Comparison of ENCODE assay signal across 8 mouse cellular contexts in genomic region chr7:101301881-101302456, GRCm38 (mm10). TPM values are rescaled to one million over a fixed set of nuclear protein-coding genes. Genes with fewer than 3 reads are reported as not detected.
A peak's percentile ranks its signal among the peaks of the same experiment; 100 is the strongest.
DNase-seq lines count a peak whose midpoint lies in the region; ATAC-seq and TF ChIP-seq lines count a peak whose summit lies in the region.

TSS of gene Atg16l2 (minus strand) at chr7:101302251.

- ATAC-seq in G1E (ENCODE audit: extremely low read depth, insufficient number of reproducible peaks, low FRiP score, poor library complexity, severe bottlenecking): peak; percentile 73
- ATAC-seq in forebrain, embryonic 16.5 days: peak; percentile 93
- peak; percentile 95 for ATAC-seq in lung, embryonic 14.5 days (ENCODE audit: insufficient read depth)

- intact Hi-C loops in heart, postnatal 36 days (cut with DNase I): no loop called here

- H3K36me3 ChIP-seq in G1E (replicated peaks): no peaks in the 10 kb centered on the region
- H3K36me3 ChIP-seq in forebrain, embryonic 16.5 days (ENCODE audit: control insufficient read depth, insufficient read depth): no peaks in the 10 kb centered on the region
- H3K36me3 ChIP-seq in lung, embryonic 14.5 days (ENCODE audit: insufficient read depth): no peaks in the 10 kb centered on the region
- H3K36me3 ChIP-seq in thymus, adult 2 months (ENCODE audit: control insufficient read depth, insufficient read depth, low read length): no peaks in the 10 kb centered on the region

- no peaks in the 10 kb centered on the region for H3K9me3 ChIP-seq in G1E (replicated peaks)
- no peaks in the 10 kb centered on the region for H3K9me3 ChIP-seq in forebrain, embryonic 16.5 days (ENCODE audit: control insufficient read depth, low read length)
- no peaks in the 10 kb centered on the region for H3K9me3 ChIP-seq in lung, embryonic 14.5 days (ENCODE audit: low read depth, low read length)

- H3K4me2 ChIP-seq in forebrain, embryonic 16.5 days (ENCODE audit: low read length): peak within 1 kb of the TSS; percentile 67
- H3K4me2 ChIP-seq in lung, embryonic 14.5 days: peak within 1 kb of the TSS; percentile 82

- peak; percentile 92 for DNase-seq in G1E (ENCODE audit: low spot score)
- peak; percentile 96 to 98 for DNase-seq in cerebellum, adult 18-20 months
- DNase-seq in heart, postnatal 36 days: peak; percentile 92 to 96
- peak; percentile 89 for DNase-seq in layer of hippocampus, adult 2 months (ENCODE audit: low spot score in 2 of 2)
- peak; percentile 95 for DNase-seq in lung, embryonic 14.5 days
- peak; percentile 96 for DNase-seq in thymus, adult 2 months

- H3K27me3 ChIP-seq in G1E (ENCODE audit: insufficient read depth, low read length): peaks cover 43% of the 10 kb centered on the region
- 0 out of 2 replicates have a peak, but pooled peaks cover 2% of the 10 kb centered on the region for H3K27me3 ChIP-seq in forebrain, embryonic 16.5 days (replicated peaks; ENCODE audit: control insufficient read depth, insufficient read depth, low read length)
- H3K27me3 ChIP-seq in lung, embryonic 14.5 days (ENCODE audit: insufficient read depth, low read length): peaks cover 14% of the 10 kb centered on the region; the same call in 1 of the 2 replicates
- no peaks in the 10 kb centered on the region for H3K27me3 ChIP-seq in thymus, adult 2 months (ENCODE audit: control insufficient read depth, insufficient read depth, low read length)

- H3K4me1 ChIP-seq in G1E (ENCODE audit: insufficient read depth, low read depth, low read length): peaks cover 25% of the 10 kb centered on the region
- H3K4me1 ChIP-seq in forebrain, embryonic 16.5 days (replicated peaks; ENCODE audit: control insufficient read depth, insufficient read depth, low read length): peaks cover 12% of the 10 kb centered on the region
- no peaks in the 10 kb centered on the region for H3K4me1 ChIP-seq in lung, embryonic 14.5 days (ENCODE audit: insufficient read depth)
- H3K4me1 ChIP-seq in olfactory bulb, adult 2 months (ENCODE audit: control insufficient read depth, insufficient read depth, low read length): peaks cover 14% of the 10 kb centered on the region
- H3K4me1 ChIP-seq in thymus, adult 2 months (replicated peaks; ENCODE audit: control insufficient read depth, insufficient read depth, low read length): peaks cover 28% of the 10 kb centered on the region

- WGBS in forebrain, embryonic 16.5 days: under 1% methylated on average over 39 of the region's 39 CpGs
- whole genome bisulfite sequencing in lung, embryonic 14.5 days: under 1% methylated on average over 39 of the region's 39 CpGs
- WGBS in olfactory bulb, adult 2 months: under 1% methylated on average over 39 of the region's 39 CpGs
- WGBS in thymus, adult 2 months: under 1% methylated on average over 39 of the region's 39 CpGs

- H3K27ac ChIP-seq in forebrain, embryonic 16.5 days (ENCODE audit: low read length): 0 out of 2 replicates have a peak within 1 kb of the TSS, but pooled peaks have one; percentile 16
- peak within 1 kb of the TSS; percentile 90 for H3K27ac ChIP-seq in layer of hippocampus, adult 2 months
- H3K27ac ChIP-seq in lung, embryonic 14.5 days (ENCODE audit: low read depth): peak within 1 kb of the TSS; percentile 37
- H3K27ac ChIP-seq in olfactory bulb, adult 2 months (ENCODE audit: insufficient read depth, low read depth, low read length): peak within 1 kb of the TSS; percentile 79
- H3K27ac ChIP-seq in thymus, adult 2 months (ENCODE audit: control insufficient read depth, insufficient read depth, low read length): peak within 1 kb of the TSS; percentile 84

- TF ChIP-seq CTCF in G1E (IDR thresholded peaks at IDR 0.05; ENCODE audit: low read depth, low read length): no peak
- peak; percentile 74 for TF ChIP-seq CTCF in layer of hippocampus, adult 2 months (conservative IDR thresholded peaks at IDR 0.05)
- TF ChIP-seq CTCF in lung, embryonic 14.5 days (IDR thresholded peaks at IDR 0.05; ENCODE audit: low read depth): peak; percentile 41
- peak; percentile 69; the same call in 1 of the 2 replicates for TF ChIP-seq CTCF in olfactory bulb, adult 2 months (IDR thresholded peaks at IDR 0.05; ENCODE audit: insufficient read depth, low read depth, low read length)
- peak; percentile 70; the same call in 1 of the 2 replicates for TF ChIP-seq CTCF in thymus, adult 2 months (IDR thresholded peaks at IDR 0.05; ENCODE audit: borderline replicate concordance, control insufficient read depth, extremely low read depth, insufficient read depth, low read length, poor library complexity)

- TF ChIP-seq POLR2A in olfactory bulb, adult 2 months (IDR thresholded peaks at IDR 0.05; ENCODE audit: insufficient read depth, low read depth, low read length): peak; percentile 87
- TF ChIP-seq POLR2A in thymus, adult 2 months (IDR thresholded peaks at IDR 0.05; ENCODE audit: control insufficient read depth, extremely low read depth, insufficient read depth, low read length, poor library complexity): peak; percentile 78

- peak within 1 kb of the TSS; percentile 79 for H3K4me3 ChIP-seq in G1E (ENCODE audit: low read depth, low read length)
- H3K4me3 ChIP-seq in forebrain, embryonic 16.5 days (replicated peaks; ENCODE audit: low read length): peak within 1 kb of the TSS; percentile 74
- peak within 1 kb of the TSS; percentile 95 for H3K4me3 ChIP-seq in layer of hippocampus, adult 2 months
- H3K4me3 ChIP-seq in lung, embryonic 14.5 days (ENCODE audit: low read depth, low read length): peak within 1 kb of the TSS; percentile 61
- H3K4me3 ChIP-seq in olfactory bulb, adult 2 months (ENCODE audit: insufficient read depth, low read depth, low read length): peak within 1 kb of the TSS; percentile 70
- H3K4me3 ChIP-seq in thymus, adult 2 months (ENCODE audit: control insufficient read depth, insufficient read depth, low read length): peak within 1 kb of the TSS; percentile 86

- H3K9ac ChIP-seq in forebrain, embryonic 16.5 days (replicated peaks; ENCODE audit: low read depth, low read length): peak within 1 kb of the TSS; percentile 61
- peak within 1 kb of the TSS; percentile 63 for H3K9ac ChIP-seq in lung, embryonic 14.5 days

RNA-seq across cellular contexts. Expression of gene Atg16l2, which starts in this region (rescaled TPM):
- total RNA-seq in G1E (2014; fragmentation: Nextera tagmentation) (0.38 and 0.53 TPM in 2 replicates), G1E (2017) (1.9 and 4.6 TPM in 2 replicates)
- 1.5 and 3.2 TPM in 2 replicates for polyA plus RNA-seq in G1E (2012)
- polyA plus RNA-seq in forebrain, embryonic 16.5 days (2015; fragmentation: Nextera tagmentation; extraction: Ambion mirVana): 28.7 and 33.0 TPM in 2 replicates
- total RNA-seq in heart, postnatal 36 days (2021): 10 to 100 TPM in 1 of 2 experiments, 1 to 10 TPM in 1; 8.6 to 12.7 TPM
- 10 to 100 TPM; 37.9 to 47.8 TPM for total RNA-seq in layer of hippocampus, adult 2 months (2021)
- 13.2 and 14.6 TPM in 2 replicates for polyA plus RNA-seq in lung, embryonic 14.5 days (2014; fragmentation: Nextera tagmentation; extraction: Ambion mirVana)
- not detected in 2 replicates for polyA plus RNA-seq in olfactory bulb, adult 2 months (2012; ENCODE audit: insufficient read depth, insufficient read length, low replicate concordance, missing spikeins)
- polyA plus RNA-seq in thymus, adult 2 months (2012; rRNA removed): 76.9 and 89.9 TPM in 2 replicates

Comparison
In these comparisons a context has a peak if more than half of its experiments do, and no peak if none do; other contexts are left out.
1. Peak in every context shown above with its lines: DNase-seq, ATAC-seq, H3K4me3 ChIP-seq and H3K27ac ChIP-seq.
2. H3K27ac ChIP-seq: peak in every context shown above with its lines; median percentile 90 in layer of hippocampus, adult 2 months; 84 in thymus, adult 2 months; 79 in olfactory bulb, adult 2 months; 37 in lung, embryonic 14.5 days; 16 in forebrain, embryonic 16.5 days.